Mouse (Mus musculus) gastrocnemius, adult 2 months (tissue): ENCODE data around the gene Acaca. TPM values are rescaled to one million over a fixed set of nuclear protein-coding genes. Genes with fewer than 3 reads are reported as not detected.

Source experiments
- DNase-seq: peaks from one replicate; pipeline ENCODE4 v3.0.0; 2022
- H3K27ac ChIP-seq: fragments of 200-600 bp; 2 replicates; pipeline ENCODE4 v1.8.1; 2022; ENCODE audit warnings: mild to moderate bottlenecking
- H3K4me3 ChIP-seq: fragments of 200-600 bp; 2 replicates; pipeline ENCODE4 v1.8.1; 2022; ENCODE audit warnings: mild to moderate bottlenecking, moderate library complexity
- CTCF ChIP-seq: fragments of 200-600 bp; IDR thresholded peaks from 2 replicates; pipeline ENCODE4 v1.8.1; 2022; ENCODE audit warnings: antibody characterized with exemption, mild to moderate bottlenecking, moderate library complexity
- intact Hi-C: fragments of 180-260 bp; cut with DNase I; formaldehyde crosslinking; loops from one replicate; pipeline ENCODE4 v1.15.1; 2025
- long read RNA-seq, 2 experiments: library from polyadenylated mRNA; stranded (forward); transcript quantifications; one replicate each; pipeline ENCODE4 v2.0.0; 2021
- total RNA-seq, 2 experiments: library from RNA; stranded (reverse); gene quantifications; 2 replicates each; pipeline ENCODE4 v1.2.3; 2021

Acaca gene
- 10 to 100 TPM; 14.9 to 22.8 TPM for total RNA-seq
- long read RNA-seq, experiment 1, partial matches to known transcripts, result 2 of 9 reads
- long read RNA-seq, experiment 1, other reads (novel, unspliced or antisense), result 7 of 9 reads
- long read RNA-seq, experiment 2, partial matches to known transcripts, result 3 of 8 reads
- long read RNA-seq, experiment 2, other reads (novel, unspliced or antisense), result 5 of 8 reads

DNA sequence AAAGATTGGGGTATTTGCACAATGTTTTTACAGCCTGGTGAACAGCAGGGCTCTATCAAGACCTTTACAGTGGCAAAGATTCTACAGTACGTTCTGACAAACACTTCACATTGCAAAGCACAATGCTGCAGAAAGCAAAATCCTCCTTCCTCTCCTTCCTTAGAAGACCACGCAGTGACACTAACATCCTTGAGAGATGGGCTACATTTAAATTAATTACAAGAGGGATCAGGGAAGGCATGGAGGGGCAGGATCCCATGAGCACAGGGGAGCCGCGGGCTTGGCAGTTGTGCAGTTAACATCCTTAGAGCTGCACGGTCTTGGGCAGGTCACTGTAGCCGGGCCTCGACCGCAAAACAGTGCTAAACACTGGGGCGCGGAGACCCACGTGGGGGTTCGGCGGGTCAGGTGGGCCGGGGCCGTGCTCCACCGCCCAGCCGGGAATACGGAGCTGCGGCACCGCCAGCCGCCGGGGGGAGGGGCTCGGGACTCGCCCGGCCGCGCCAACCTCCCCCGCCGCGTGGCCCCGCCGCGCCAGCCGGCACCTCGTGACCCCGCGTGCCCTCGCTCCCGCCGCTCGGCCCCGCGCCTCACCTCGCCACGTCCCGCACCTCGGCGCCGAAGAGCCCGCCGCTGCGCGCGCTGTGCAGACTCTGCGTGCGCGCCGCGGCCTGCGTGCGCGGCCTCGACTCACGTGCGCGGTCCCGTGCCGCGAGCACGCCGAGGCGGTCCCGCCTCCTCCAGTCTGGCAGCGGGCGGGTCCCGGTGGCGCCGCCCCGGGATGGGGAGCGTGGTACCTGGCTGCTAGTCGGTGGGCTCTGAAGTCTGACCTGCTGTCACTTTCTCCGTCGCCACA lies at the start of gene Acaca, which contains the start of gene Tada2a:
TSS of gene Acaca (plus strand) at position 730 of the 856 bp plus-strand sequence.
TSS of gene Tada2a (minus strand) at position 658 of the 856 bp plus-strand sequence.
- DNase-seq, result peak; percentile 86
- Histone ChIP-seq H3K4me3 (peak within 1 kb of the TSS; percentile 95), H3K27ac (peak within 1 kb of the TSS; percentile 89)
- intact Hi-C loops, result loop anchor here (5.0 kb wide), 1 partner anchor 62 kb away; the partner anchor contains the start of gene Dusp14
- TF ChIP-seq CTCF, result 0 out of 2 replicates have a peak, but pooled peaks have one; percentile 2

DNA sequence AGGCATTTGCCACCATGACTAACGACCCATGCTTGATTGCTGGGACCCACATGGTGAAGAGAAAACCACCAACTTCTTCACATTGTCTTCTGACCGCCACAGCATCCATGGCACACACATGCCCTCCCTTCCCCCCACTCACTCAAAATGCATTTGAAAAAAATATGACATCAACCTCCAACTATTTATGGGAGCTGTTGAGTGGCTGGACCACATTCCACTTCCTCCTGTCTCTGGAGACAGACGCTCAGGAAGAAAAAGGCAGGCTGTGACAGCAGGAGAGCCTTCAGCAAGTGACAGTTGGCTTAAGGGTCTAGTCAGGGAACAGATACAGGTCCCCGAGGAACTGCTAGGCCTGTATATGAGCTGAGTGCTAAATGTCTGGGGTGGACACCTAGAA lies 49.6 kb upstream of the Acaca start:
- H3K4me3 ChIP-seq, result no peak overlapping the region
- DNase-seq, result no peak
- intact Hi-C loops, result no loop called here
- TF ChIP-seq CTCF, result no peak
- peak overlapping the region; percentile 83 for H3K27ac ChIP-seq

DNA sequence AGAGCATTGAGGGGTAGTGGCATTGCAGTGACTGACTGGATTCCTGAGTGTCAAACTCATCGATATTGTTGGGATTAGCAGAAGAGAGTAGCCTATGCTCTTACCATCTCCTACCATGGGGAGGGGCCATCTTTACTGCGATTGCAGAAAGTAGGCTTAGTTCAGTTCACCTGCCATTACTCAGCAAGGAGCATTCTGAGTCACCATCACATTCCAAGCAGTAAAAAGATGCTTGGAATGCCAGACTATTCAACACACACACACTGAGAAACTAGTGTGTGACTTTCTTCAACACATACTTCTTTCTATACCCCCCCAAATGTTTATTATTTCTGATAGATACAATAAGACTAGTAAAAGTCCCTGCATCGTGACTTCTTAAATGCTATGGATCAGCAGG lies 49.1 kb upstream of the Acaca start:
- DNase-seq, result no peak
- intact Hi-C loops, result no loop called here
- no peak overlapping the region for H3K4me3 ChIP-seq
- peak overlapping the region; percentile 83; the same call in 1 of the 2 replicates for H3K27ac ChIP-seq
- TF ChIP-seq CTCF, result no peak

DNA sequence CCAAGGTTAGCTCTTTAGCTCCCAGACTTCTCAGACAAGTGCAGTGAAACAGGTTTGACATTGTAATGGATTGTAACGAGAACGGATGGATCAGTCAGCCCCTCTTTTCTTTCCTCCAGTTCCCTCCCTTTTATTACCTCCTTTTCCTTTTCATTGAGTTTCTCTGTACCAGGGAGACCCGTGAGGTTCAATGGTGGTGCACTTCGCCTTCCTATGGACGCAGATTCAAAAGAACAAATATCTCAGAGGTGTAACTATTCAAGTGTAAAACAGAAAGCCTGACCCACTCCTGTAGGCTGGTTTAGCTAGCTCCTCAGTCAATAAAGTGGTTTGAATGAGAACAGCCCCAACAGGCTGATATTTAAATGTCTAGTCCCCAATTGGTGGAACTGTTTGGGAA lies 47.6 kb upstream of the Acaca start:
- intact Hi-C loops, result no loop called here
- no peak overlapping the region for H3K4me3 ChIP-seq
- no peak for TF ChIP-seq CTCF
- no peak overlapping the region for H3K27ac ChIP-seq
- no peak for DNase-seq

DNA sequence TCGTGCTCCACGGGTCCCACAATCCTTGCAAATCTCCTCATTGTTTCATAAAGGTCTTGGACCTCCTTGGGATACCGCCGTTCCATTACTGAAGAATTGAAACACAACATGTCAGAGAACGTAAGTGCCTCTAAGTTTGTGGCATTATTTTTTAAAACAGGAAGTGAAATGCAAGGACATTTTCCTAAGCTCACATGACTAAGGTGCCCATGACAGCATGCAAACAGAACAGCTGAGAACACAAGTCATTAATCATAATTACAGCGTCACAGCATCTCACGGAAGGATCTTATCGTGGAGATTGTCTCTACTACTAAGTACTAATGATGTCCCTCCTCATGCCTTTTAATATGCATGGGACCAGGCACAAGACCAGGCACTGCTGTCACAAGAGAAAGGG lies 38.9 kb upstream of the Acaca start:
- H3K4me3 ChIP-seq, result no peak overlapping the region
- intact Hi-C loops, result no loop called here
- no peak for TF ChIP-seq CTCF
- DNase-seq, result no peak
- no peak overlapping the region for H3K27ac ChIP-seq

DNA sequence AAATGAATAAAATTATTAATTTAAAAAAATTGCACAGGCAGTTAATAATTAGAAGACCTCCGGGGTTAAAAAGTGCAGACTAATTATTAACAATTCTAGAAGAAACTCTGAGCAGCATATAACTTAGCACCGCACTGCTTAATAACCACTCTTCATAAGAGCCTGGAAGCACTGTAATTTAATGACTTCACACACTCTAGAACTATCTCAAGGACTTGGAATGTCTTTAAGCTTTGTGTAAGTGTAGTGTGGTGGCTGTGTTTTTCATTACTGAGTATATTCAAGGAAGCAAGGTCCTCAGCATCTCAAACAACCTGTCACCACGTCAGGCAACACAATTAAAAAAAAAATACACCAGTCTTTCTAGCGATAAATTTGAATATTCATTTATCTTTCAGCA lies 34.4 kb upstream of the Acaca start:
- no peak overlapping the region for H3K4me3 ChIP-seq
- no peak overlapping the region for H3K27ac ChIP-seq
- intact Hi-C loops, result no loop called here
- DNase-seq, result no peak
- no peak for TF ChIP-seq CTCF

DNA sequence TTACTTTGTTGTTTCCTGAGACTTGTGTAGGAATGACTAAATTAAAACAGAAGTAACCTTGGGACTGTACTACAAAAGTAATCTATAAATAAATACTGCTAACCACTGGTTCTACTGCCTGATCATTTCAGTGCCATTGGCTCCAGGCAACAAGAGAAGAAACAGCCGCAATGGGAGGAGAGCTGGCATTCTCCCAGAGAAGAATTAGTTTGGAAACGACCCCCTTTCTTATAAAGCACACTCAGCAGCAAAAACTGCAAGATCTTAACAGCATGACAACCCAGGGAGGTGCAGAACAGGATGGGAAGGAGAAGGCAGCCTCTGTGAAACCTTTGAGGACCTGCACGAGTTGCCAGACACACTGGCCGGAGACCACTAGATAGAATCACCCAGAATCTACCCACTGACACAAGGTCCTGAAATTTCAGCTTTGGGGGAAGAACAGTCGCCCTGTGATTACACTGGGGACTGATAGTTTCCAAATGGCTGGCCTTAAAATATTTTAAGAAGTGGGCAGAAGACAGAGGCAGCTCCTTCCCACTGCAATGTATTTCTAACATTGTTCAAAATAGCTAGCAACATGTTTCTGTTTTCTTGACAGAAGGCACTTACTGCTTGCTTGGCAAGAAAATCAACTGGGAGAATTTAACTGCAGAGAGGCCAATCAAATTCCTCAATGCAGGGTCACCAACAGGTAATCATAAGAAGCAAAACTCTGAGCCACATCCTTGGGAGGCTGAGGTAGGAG lies 32.0 kb upstream of the Acaca start:
- intact Hi-C loops, result no loop called here
- no peak for TF ChIP-seq CTCF
- peak overlapping the region; percentile 31; the same call in 1 of the 2 replicates for H3K27ac ChIP-seq

DNA sequence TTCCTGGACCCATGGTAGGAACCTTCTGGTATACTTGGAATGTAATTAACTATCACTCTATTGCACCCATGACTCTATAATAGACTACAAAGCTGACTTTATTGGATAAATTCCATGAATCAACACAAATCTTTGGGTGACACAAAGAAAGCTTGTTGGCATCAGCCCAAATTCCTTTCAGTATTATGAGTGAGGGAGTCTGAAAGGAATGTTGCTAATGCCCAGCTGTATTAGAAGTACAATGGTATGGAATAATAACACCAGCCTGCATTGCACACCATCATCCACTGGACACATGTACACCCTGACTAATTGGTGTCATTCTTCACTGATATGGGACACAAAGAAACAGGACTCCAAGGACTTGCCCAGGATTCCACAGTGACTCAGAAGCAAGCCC lies 28.3 kb upstream of the Acaca start:
- intact Hi-C loops, result no loop called here
- TF ChIP-seq CTCF, result no peak
- Histone ChIP-seq H3K27ac (no peak overlapping the region), H3K4me3 (no peak overlapping the region)
- no peak for DNase-seq

More for the DNA sequence above, 32.0 kb upstream of the Acaca start:
- no peak for DNase-seq
- no peak overlapping the region for H3K4me3 ChIP-seq

DNA sequence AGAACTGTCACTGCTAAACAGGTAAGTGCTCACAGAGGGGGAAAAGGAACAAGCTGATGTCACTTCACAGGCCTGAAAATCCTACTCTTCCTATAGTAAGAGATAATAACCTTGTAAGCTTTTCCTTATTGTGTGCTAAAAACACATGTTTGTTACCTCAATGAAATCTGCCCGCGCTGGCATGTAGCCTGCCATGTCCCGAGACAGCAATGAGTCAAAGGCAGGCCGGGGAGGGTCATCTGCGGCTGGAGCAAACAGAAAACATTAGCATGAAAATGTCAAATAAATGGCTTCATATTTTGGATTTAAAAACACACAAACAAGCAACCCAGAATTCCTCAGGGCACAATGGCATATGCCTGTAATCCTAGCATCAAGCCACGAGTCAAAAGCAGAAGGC lies 25.4 kb upstream of the Acaca start:
- H3K27ac ChIP-seq, result no peak overlapping the region
- intact Hi-C loops, result no loop called here
- H3K4me3 ChIP-seq, result no peak overlapping the region
- no peak for DNase-seq
- no peak for TF ChIP-seq CTCF

DNA sequence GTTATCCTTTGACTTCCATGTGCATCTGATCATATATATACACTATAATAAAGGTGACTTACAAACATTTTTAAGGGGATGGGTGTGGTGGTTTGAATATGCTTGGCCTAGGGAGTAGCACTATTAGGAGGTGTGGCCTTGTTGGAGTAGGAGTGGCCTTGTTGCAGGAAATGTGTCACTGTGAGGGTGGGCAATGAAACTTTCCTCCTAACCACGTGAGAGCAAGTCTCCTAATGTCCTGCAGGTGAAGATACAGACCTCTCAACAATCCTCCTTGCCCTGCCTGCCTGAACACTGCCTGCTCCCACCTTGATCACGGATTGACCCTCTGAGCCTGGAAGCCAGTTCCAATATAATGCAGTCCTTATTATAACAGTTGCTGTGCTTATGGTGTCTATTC lies 22.3 kb upstream of the Acaca start:
- Histone ChIP-seq H3K27ac (no peak overlapping the region), H3K4me3 (no peak overlapping the region)
- no peak for TF ChIP-seq CTCF
- no peak for DNase-seq
- intact Hi-C loops, result no loop called here

DNA sequence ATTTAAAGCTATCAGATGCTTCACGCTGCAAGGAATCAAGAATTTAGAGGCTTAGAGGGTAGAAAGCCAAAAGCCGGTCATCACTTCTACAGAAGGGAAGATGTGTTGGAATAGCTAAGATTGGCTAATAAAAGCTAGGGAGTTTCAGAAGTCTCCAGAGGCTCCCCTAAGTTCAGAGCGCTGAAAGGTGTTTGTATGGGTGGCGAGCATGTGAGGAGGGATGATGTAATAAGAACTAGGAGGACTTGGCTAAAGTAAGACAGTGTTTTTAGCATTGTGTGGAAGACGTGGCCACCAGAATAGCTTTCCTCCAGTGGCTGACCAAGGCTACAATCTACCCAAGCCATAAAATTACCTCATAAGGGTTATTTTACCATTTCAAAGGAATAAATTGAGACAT lies 15.8 kb upstream of the Acaca start:
- no peak for TF ChIP-seq CTCF
- intact Hi-C loops, result no loop called here
- DNase-seq, result no peak
- Histone ChIP-seq H3K27ac (peak overlapping the region; percentile 51; the same call in 1 of the 2 replicates), H3K4me3 (no peak overlapping the region)

DNA sequence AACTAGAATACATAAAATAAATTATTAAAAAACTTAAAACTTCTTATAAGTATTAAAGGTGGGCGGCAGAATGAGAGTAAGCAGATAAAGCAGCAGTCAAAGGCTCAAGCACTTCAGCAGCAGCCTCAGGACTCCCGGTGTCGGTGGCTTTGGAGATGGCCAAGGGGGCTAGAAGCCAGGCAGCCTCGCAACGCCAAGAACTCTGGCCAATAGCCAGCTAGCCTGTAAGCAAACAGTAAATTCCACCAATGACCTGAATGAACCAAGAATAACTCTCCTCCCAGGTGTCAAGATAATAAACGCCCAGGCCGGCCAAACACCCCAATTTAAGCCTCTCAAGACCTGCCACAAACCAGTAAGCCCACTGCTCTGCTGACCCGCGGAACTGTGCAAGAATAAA lies 13.8 kb upstream of the Acaca start:
- no peak overlapping the region for H3K4me3 ChIP-seq
- peak; percentile 68 for DNase-seq
- 0 out of 2 replicates have a peak overlapping the region, but pooled peaks have one; percentile 2 for H3K27ac ChIP-seq
- intact Hi-C loops, result no loop called here
- no peak for TF ChIP-seq CTCF

DNA sequence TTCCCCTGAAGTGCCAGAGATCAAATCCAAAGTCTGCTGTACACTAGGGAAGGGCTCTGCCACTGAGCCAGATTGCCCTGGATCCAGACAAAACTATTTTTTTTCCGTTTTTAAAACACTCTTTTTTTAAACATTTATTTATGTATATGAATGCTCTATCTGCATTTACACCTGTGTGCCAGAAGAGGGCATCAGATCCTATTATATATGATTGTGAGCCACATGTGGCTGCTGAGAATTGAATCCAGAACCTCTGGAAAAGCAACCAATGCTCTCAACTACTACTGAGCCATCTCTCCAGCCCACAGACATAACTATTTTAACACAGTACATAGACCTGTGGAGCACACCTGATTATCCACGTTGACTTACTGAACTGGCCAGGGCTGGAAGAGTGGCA lies 13.3 kb upstream of the Acaca start:
- intact Hi-C loops, result no loop called here
- DNase-seq, result no peak

More for the DNA sequence above, 13.3 kb upstream of the Acaca start:
- TF ChIP-seq CTCF, result peak; percentile 52
- H3K4me3 ChIP-seq, result no peak overlapping the region
- H3K27ac ChIP-seq, result no peak overlapping the region
